Mouse (Mus musculus): ENCODE measurements around the gene Slc31a2.

DNA sequence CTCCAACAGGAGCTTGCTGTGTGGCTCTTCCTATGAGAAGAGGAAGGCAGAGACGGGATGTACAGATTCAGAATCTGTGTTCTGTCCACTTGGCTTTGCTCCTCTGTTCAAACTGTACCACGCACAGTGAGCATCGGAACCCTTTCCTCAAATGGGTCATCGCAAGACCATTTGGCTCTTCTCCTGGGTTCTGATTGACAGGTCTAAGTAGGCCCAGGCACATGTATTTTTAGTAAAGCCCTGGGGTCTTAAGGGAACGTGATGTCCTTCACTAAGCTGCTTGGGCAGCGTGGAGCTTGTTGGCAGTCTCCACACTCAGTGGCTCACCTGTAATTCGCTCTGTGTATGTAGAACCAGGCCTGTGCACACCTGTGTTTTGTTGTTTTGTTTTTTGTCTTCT is 26.9 kb downstream of the Slc31a2 start:
- no peak for TF ChIP-seq CTCF (IDR thresholded peaks at IDR 0.05; ENCODE audit: borderline replicate concordance, extremely low read depth, insufficient read depth, insufficient read length)
- no peak for TF ChIP-seq POLR2A (IDR thresholded peaks at IDR 0.05; ENCODE audit: borderline replicate concordance, extremely low read depth, insufficient read depth, insufficient read length, poor library complexity, severe bottlenecking)
